Mouse (Mus musculus) bone marrow, adult 2 months (tissue): ENCODE measurements at regions not wholly inside any gene's neighbourhood (a gene's known extent, or its start where the extent isn't known, plus 50 kb on each side); places are given as distances from the start of the nearest gene placed in this dataset.

Experiments
- H3K27ac ChIP-seq: fragments of 200-500 bp; 2 replicates; pipeline ENCODE4 v1.5.1; 2012; ENCODE audit warnings: low read depth, mild to moderate bottlenecking, control low read depth, inconsistent platforms, low read length; ENCODE audit not compliant: control insufficient read depth, poor library complexity, insufficient read depth
- H3K4me1 ChIP-seq: fragments of 200-500 bp; 2 replicates; pipeline ENCODE4 v1.6.1; 2011; ENCODE audit warnings: low read length; ENCODE audit not compliant: control insufficient read depth, insufficient read depth
- H3K4me3 ChIP-seq: fragments of 200-500 bp; replicated peaks from 2 replicates; pipeline ENCODE3; 2011; ENCODE audit warnings: mild to moderate bottlenecking, low read depth, low read length, control low read depth; ENCODE audit not compliant: control insufficient read depth
- CTCF ChIP-seq: fragments of 200-500 bp; IDR thresholded peaks from 2 replicates; pipeline ENCODE4 v1.5.1; 2011; ENCODE audit warnings: low read length, control low read depth; ENCODE audit not compliant: control insufficient read depth, insufficient read depth
- POLR2A ChIP-seq: fragments of 200-500 bp; IDR thresholded peaks from 2 replicates; pipeline ENCODE4 v1.6.1; 2011; ENCODE audit warnings: low read depth, mild to moderate bottlenecking, control low read depth, low read length, borderline replicate concordance; ENCODE audit not compliant: control insufficient read depth
- WGBS: fragments of 180-500 bp; shearing (Covaris S2); methylation state at CpG from one replicate; pipeline ENCODE4 v1.1.7; 2018; 5-methylcytosine and 5-hydroxymethylcytosine counted together

DNA sequence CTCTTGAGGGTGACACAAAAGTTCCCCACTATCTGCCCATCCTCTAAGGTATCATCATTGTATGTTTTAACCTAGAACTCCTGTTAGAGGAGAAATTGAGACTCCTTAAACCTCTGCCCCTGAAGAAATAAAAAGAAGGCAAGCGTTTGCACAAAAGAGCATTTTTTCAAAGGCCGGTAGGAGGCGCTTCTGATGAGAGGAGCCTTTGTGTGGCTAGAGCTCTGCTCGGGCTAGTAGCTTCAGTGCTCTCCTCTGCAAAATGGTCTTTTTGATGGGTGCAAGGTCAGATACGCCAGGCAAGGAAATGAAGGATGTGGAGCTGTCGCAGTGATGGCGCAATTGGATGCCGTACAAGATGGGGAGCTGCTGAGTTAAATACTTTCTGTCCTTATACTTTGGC lies 649.0 kb downstream of the Dhx35 start:
- Histone ChIP-seq H3K4me1 (no peaks in the 10 kb centered on the region), H3K4me3 (no peak overlapping the region), H3K27ac (no peak overlapping the region)
- TF ChIP-seq POLR2A = no peak
- TF ChIP-seq CTCF = no peak
- WGBS = 37% methylated on average over 8 of the region's 8 CpGs

GRCm38 (mm10) chr2:159446434-159446833 lies 651.8 kb downstream of the Dhx35 start:
- Histone ChIP-seq H3K4me3 (no peak overlapping the region), H3K27ac (no peak overlapping the region), H3K4me1 (no peaks in the 10 kb centered on the region)
- 60% methylated on average over 5 of the region's 5 CpGs for WGBS
- TF ChIP-seq POLR2A = no peak
- TF ChIP-seq CTCF = no peak

GRCm38 (mm10) chr2:159446886-159447285 lies 652.3 kb downstream of the Dhx35 start:
- WGBS = 64% methylated on average over 5 of the region's 5 CpGs
- TF ChIP-seq POLR2A (no peak), CTCF (no peak)
- H3K4me3 ChIP-seq = no peak overlapping the region
- no peaks in the 10 kb centered on the region for H3K4me1 ChIP-seq
- no peak overlapping the region for H3K27ac ChIP-seq

DNA sequence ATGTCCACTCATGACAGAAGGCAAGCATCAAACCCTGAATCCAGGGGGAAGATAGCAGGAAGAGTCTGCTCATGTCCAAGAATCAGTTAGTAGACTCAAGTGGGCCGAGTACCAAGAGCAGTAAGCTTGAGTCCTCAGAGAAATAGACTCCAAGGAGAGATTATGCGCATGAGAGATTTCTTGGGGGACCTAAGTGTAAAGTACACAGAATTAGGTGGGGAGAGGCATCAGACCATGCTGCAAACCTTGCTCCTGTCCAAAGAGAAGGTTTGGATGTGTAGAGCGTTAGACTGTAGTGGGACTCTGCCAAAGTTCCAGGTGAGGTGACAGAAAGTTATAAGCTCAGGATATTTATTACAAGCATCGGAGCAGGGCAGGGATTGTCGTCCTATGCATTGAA lies 654.4 kb downstream of the Dhx35 start:
- TF ChIP-seq CTCF = no peak
- TF ChIP-seq POLR2A = no peak
- Histone ChIP-seq H3K4me1 (no peaks in the 10 kb centered on the region), H3K27ac (no peak overlapping the region), H3K4me3 (no peak overlapping the region)
- 83% methylated on average over 5 of the region's 5 CpGs for WGBS

GRCm38 (mm10) chr2:159451439-159451838 lies 656.8 kb downstream of the Dhx35 start:
- TF ChIP-seq CTCF (no peak), POLR2A (no peak)
- no peak overlapping the region for H3K4me3 ChIP-seq
- no peaks in the 10 kb centered on the region for H3K4me1 ChIP-seq
- H3K27ac ChIP-seq = no peak overlapping the region
- WGBS = 47% methylated on average over 9 of the region's 9 CpGs

- no peak overlapping the region for H3K27ac ChIP-seq
- TF ChIP-seq POLR2A (no peak), CTCF (no peak)
- H3K4me1 ChIP-seq = no peaks in the 10 kb centered on the region
- no peak overlapping the region for H3K4me3 ChIP-seq
- WGBS = 81% methylated on average over 6 of the region's 6 CpGs
These were observed 686.9 kb downstream of the Dhx35 start for GRCm38 (mm10) chr2:159481399-159482080.

- no peak for TF ChIP-seq CTCF
- TF ChIP-seq POLR2A = no peak
- WGBS = 66% methylated on average over 3 of the region's 3 CpGs
- Histone ChIP-seq H3K27ac (no peak overlapping the region), H3K4me3 (no peak overlapping the region), H3K4me1 (no peaks in the 10 kb centered on the region)
These were observed 696.5 kb downstream of the Dhx35 start for GRCm38 (mm10) chr2:159491090-159491489.

- WGBS = 57% methylated on average over 2 of the region's 2 CpGs
These were observed 704.1 kb downstream of the Dhx35 start for GRCm38 (mm10) chr2:159498691-159499090.

GRCm38 (mm10) chr2:159501039-159501438 lies 706.4 kb downstream of the Dhx35 start:
- WGBS = 68% methylated on average over 3 of the region's 3 CpGs
- TF ChIP-seq CTCF (no peak), POLR2A (no peak)
- no peak overlapping the region for H3K27ac ChIP-seq

More at GRCm38 (mm10) chr2:159498691-159499090, 704.1 kb downstream of the Dhx35 start:
- TF ChIP-seq CTCF = no peak
- TF ChIP-seq POLR2A = no peak
- no peak overlapping the region for H3K27ac ChIP-seq
- H3K4me1 ChIP-seq = no peaks in the 10 kb centered on the region
- no peak overlapping the region for H3K4me3 ChIP-seq

More at GRCm38 (mm10) chr2:159501039-159501438, 706.4 kb downstream of the Dhx35 start:
- Histone ChIP-seq H3K4me1 (no peaks in the 10 kb centered on the region), H3K4me3 (no peak overlapping the region)
